Comparison of ENCODE assay signal across 26 mouse cellular contexts in the genomic region with DNA sequence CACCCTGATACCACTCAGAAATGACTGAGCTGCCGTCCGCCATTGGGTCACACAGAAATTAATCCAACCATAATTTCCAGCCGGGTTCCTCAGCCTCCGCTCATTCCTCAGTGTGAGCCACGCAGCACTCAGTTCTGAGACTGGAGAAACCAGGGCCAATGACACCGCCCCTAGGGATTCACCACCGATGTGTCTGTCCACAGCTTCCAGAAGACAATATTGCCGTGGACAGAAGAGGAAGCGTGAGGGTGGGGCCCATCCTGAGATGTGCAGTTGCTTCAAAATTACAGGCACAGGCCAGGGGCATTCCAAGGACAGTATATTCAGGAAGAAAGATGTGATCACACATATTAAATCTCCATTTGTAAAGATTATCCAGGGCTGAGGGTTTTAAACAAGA. TPM values are rescaled to one million over a fixed set of nuclear protein-coding genes. Genes with fewer than 3 reads are reported as not detected.
DNase-seq lines count a peak whose midpoint lies in the region; ATAC-seq and TF ChIP-seq lines count a peak whose summit lies in the region.
"Had no signal": no experiment of that assay in that cellular context is flagged by ENCODE, and none has a peak within 500 bp of the region (broad histone marks: within the 10 kb centered on the region; RNA-seq: fewer than 3 reads in every experiment).

No protein-coding gene starts in this region.

- peak; percentile 39 for DNase-seq in kidney, adult 2 months
- DNase-seq in kidney, postnatal 25 days: peak; percentile 30 to 57
- DNase-seq in lung, postnatal 0 days (ENCODE audit: low spot score): no peak
- DNase-seq in lung, postnatal 4 days: no peak
- peak; percentile 57 for DNase-seq in lung, postnatal 36 days
- no peak for DNase-seq in testis, postnatal 14 days (ENCODE audit: low spot score)
- DNase-seq: adrenal gland, adult 2 months; adrenal gland, postnatal 14 days; cerebellum, adult 11 months; cerebellum, adult 2 months; cerebellum, adult 9-11 months; cerebellum, postnatal 25 days; forebrain, postnatal 0 days; gastrocnemius, adult 2 months; gastrocnemius, postnatal 14 days; heart, adult 18-20 months; heart, postnatal 36 days had no signal

- H3K4me3 ChIP-seq in kidney, adult 2 months (ENCODE audit: insufficient read depth, low read depth, low read length): no peak overlapping the region
- H3K4me3 ChIP-seq in kidney, embryonic 15.5 days (replicated peaks): no peak overlapping the region
- no peak overlapping the region for H3K4me3 ChIP-seq in kidney, embryonic 16.5 days (ENCODE audit: low read length)
- H3K4me3 ChIP-seq in lung, postnatal 0 days (ENCODE audit: low read depth, low read length): no peak overlapping the region
- H3K4me3 ChIP-seq: embryonic facial prominence, embryonic 12.5 days; embryonic facial prominence, embryonic 15.5 days; gastrocnemius, adult 2 months; heart, embryonic 13.5 days; hindbrain, embryonic 10.5 days had no signal

- no peak overlapping the region for H3K9ac ChIP-seq in kidney, embryonic 15.5 days
- no peak overlapping the region for H3K9ac ChIP-seq in kidney, embryonic 16.5 days (replicated peaks; ENCODE audit: low read length)
- no peak overlapping the region for H3K9ac ChIP-seq in lung, postnatal 0 days (replicated peaks; ENCODE audit: low read depth)
- H3K9ac ChIP-seq: embryonic facial prominence, embryonic 12.5 days; embryonic facial prominence, embryonic 15.5 days; forebrain, postnatal 0 days; heart, embryonic 13.5 days; hindbrain, embryonic 14.5 days had no signal

- H3K9me3 ChIP-seq in kidney, embryonic 15.5 days (replicated peaks): no peaks in the 10 kb centered on the region
- H3K9me3 ChIP-seq in kidney, embryonic 16.5 days (ENCODE audit: low read length): no peaks in the 10 kb centered on the region
- H3K9me3 ChIP-seq in lung, postnatal 0 days (ENCODE audit: low read length): no peaks in the 10 kb centered on the region
- H3K9me3 ChIP-seq: embryonic facial prominence, embryonic 12.5 days; embryonic facial prominence, embryonic 15.5 days; heart, embryonic 13.5 days; hindbrain, embryonic 10.5 days had no signal

- no peak overlapping the region for H3K27ac ChIP-seq in kidney, adult 2 months (ENCODE audit: insufficient read depth, low read depth, low read length)
- no peak overlapping the region for H3K27ac ChIP-seq in kidney, embryonic 15.5 days
- H3K27ac ChIP-seq in kidney, embryonic 16.5 days (ENCODE audit: low read length): no peak overlapping the region
- H3K27ac ChIP-seq in lung, postnatal 0 days (ENCODE audit: low read length): no peak overlapping the region
- H3K27ac ChIP-seq: embryonic facial prominence, embryonic 12.5 days; embryonic facial prominence, embryonic 15.5 days; gastrocnemius, adult 2 months; heart, embryonic 13.5 days; hindbrain, embryonic 10.5 days; hindbrain, embryonic 14.5 days had no signal

- no peak for TF ChIP-seq EP300 in lung, postnatal 0 days (IDR thresholded peaks at IDR 0.05)

- no peak overlapping the region for H3K4me2 ChIP-seq in kidney, embryonic 15.5 days
- H3K4me2 ChIP-seq in kidney, embryonic 16.5 days (replicated peaks; ENCODE audit: low read depth, low read length): no peak overlapping the region
- H3K4me2 ChIP-seq in lung, postnatal 0 days (replicated peaks; ENCODE audit: low read depth, low read length): no peak overlapping the region
- H3K4me2 ChIP-seq: embryonic facial prominence, embryonic 12.5 days; embryonic facial prominence, embryonic 15.5 days; heart, embryonic 13.5 days; hindbrain, embryonic 14.5 days had no signal

- no peak for TF ChIP-seq CTCF in kidney, adult 2 months (conservative IDR thresholded peaks at IDR 0.05; ENCODE audit: insufficient read depth, insufficient read length, low read depth, low read length)
- TF ChIP-seq CTCF in lung, postnatal 0 days (IDR thresholded peaks at IDR 0.05): no peak

- WGBS in kidney, adult 2 months: 78% methylated on average over 9 of the region's 9 CpGs
- WGBS in kidney, embryonic 15.5 days: 82% methylated on average over 9 of the region's 9 CpGs
- WGBS in kidney, embryonic 16.5 days: 84% methylated on average over 9 of the region's 9 CpGs
- 72% methylated on average over 9 of the region's 9 CpGs for WGBS in lung, postnatal 0 days

- H3K4me1 ChIP-seq in kidney, adult 2 months (ENCODE audit: control insufficient read depth, insufficient read depth, low read length): no peaks in the 10 kb centered on the region
- no peaks in the 10 kb centered on the region for H3K4me1 ChIP-seq in kidney, embryonic 15.5 days
- H3K4me1 ChIP-seq in kidney, embryonic 16.5 days (ENCODE audit: insufficient read depth, low read length): no peaks in the 10 kb centered on the region
- no peaks in the 10 kb centered on the region for H3K4me1 ChIP-seq in lung, postnatal 0 days (ENCODE audit: insufficient read depth, low read depth, low read length)
- H3K4me1 ChIP-seq: embryonic facial prominence, embryonic 12.5 days; embryonic facial prominence, embryonic 15.5 days; hindbrain, embryonic 10.5 days had no signal

- no peaks in the 10 kb centered on the region for H3K27me3 ChIP-seq in kidney, adult 2 months (replicated peaks; ENCODE audit: control insufficient read depth, insufficient read depth, low read length)
- H3K27me3 ChIP-seq in kidney, embryonic 15.5 days: no peaks in the 10 kb centered on the region
- no peaks in the 10 kb centered on the region for H3K27me3 ChIP-seq in kidney, embryonic 16.5 days (ENCODE audit: insufficient read depth, low read length)
- no peaks in the 10 kb centered on the region for H3K27me3 ChIP-seq in lung, postnatal 0 days (replicated peaks; ENCODE audit: insufficient read depth, low read length)
- H3K27me3 ChIP-seq: embryonic facial prominence, embryonic 12.5 days; embryonic facial prominence, embryonic 15.5 days; heart, embryonic 13.5 days had no signal

- TF ChIP-seq POLR2A in kidney, adult 2 months (IDR thresholded peaks at IDR 0.05; ENCODE audit: low read depth, low read length): no peak

- H3K36me3 ChIP-seq in kidney, adult 2 months (ENCODE audit: control insufficient read depth, insufficient read depth, low read length): no peaks in the 10 kb centered on the region
- no peaks in the 10 kb centered on the region for H3K36me3 ChIP-seq in kidney, embryonic 15.5 days
- no peaks in the 10 kb centered on the region for H3K36me3 ChIP-seq in kidney, embryonic 16.5 days (ENCODE audit: insufficient read depth, low read length)
- H3K36me3 ChIP-seq in lung, postnatal 0 days (ENCODE audit: insufficient read depth, low read length): no peaks in the 10 kb centered on the region
- H3K36me3 ChIP-seq: embryonic facial prominence, embryonic 12.5 days; embryonic facial prominence, embryonic 15.5 days; heart, embryonic 13.5 days; hindbrain, embryonic 10.5 days had no signal

- no peak for ATAC-seq in kidney, embryonic 15.5 days (replicated peaks; ENCODE audit: low FRiP score)
- no peak for ATAC-seq in kidney, embryonic 16.5 days (ENCODE audit: low FRiP score, low TSS enrichment)
- ATAC-seq in lung, postnatal 0 days: 0 out of 2 replicates have a peak, but pooled peaks have one; percentile 26
- ATAC-seq: CD4-positive, CD25-positive, alpha-beta regulatory T cell, adult 4 months; forebrain, embryonic 14.5 days; forebrain, postnatal 0 days had no signal

RNA-seq across cellular contexts. Expression of a gene that starts 25.4 kb away (rescaled TPM):
- 19.8 and 20.6 TPM in 2 replicates for polyA plus RNA-seq in kidney, adult 2 months (2012; rRNA removed)
- polyA plus RNA-seq in kidney, embryonic 15.5 days (2015; fragmentation: Nextera tagmentation; extraction: Ambion mirVana): 35.1 and 38.3 TPM in 2 replicates
- polyA plus RNA-seq in kidney, embryonic 16.5 days (2015; fragmentation: Nextera tagmentation; extraction: Ambion mirVana): 50.9 and 54.6 TPM in 2 replicates
- polyA plus RNA-seq in lung, postnatal 0 days (2015; fragmentation: Nextera tagmentation; extraction: Ambion mirVana): 50.8 and 57.5 TPM in 2 replicates

Comparison
In these comparisons a context has a peak if more than half of its experiments do, and no peak if none do; other contexts are left out.
1. DNase-seq: peak in kidney, adult 2 months (single experiment), kidney, postnatal 25 days (2 of 2) and lung, postnatal 36 days (single experiment); none in lung, postnatal 0 days (single experiment), lung, postnatal 4 days (0 of 2) and testis, postnatal 14 days (single experiment).